Mouse (Mus musculus) lung, postnatal 10 days (tissue): ENCODE data around the gene Zfp352.
"Not testable (repeated sequence)": the region's sequence is repeated elsewhere in the genome, so short reads cannot be mapped to it uniquely, and the experiment has no call there.

Experiments
- DNase-seq: peaks from one replicate; pipeline ENCODE4 v3.0.0; 2021

Zfp352 gene

GRCm38 (mm10) chr4:90218520-90218919 is at the start of gene Zfp352:
Gene Zfp352 (plus strand): TSS chr4:90218820.
- DNase-seq = no peak

- no peak for DNase-seq
Measured at GRCm38 (mm10) chr4:90170890-90171483, 47.6 kb upstream of the Zfp352 start.

GRCm38 (mm10) chr4:90174036-90174435 is 44.6 kb upstream of the Zfp352 start:
- DNase-seq = no peak

- DNase-seq = no peak
Measured at GRCm38 (mm10) chr4:90203421-90203820, 15.2 kb upstream of the Zfp352 start.

- DNase-seq = no peak
Measured at GRCm38 (mm10) chr4:90211475-90211874, 7.1 kb upstream of the Zfp352 start.

DNA sequence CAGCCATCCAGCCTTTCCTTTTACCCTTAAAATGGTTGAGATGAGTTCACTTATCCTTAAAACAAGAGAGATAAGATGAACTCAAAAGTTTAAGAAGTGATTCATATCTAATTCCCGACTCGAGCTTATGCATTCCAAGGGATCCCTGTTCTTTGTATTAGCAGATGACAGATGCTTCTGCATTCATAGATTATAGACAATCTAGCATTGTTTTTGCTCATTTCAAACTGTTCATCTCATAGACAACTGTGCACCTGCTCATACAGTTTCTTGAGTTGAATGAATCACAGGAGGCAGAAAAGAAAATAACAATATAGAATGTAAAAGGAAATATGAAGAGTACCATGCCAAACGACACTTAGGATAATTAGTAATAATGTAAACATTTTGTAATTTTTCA is 6.5 kb upstream of the Zfp352 start:
- no peak for DNase-seq

GRCm38 (mm10) chr4:90235646-90236045 is 17.0 kb downstream of the Zfp352 start:
- DNase-seq = not testable (repeated sequence)

GRCm38 (mm10) chr4:90269781-90270180 is 51.2 kb downstream of the Zfp352 start:
- no peak for DNase-seq
